Mouse (Mus musculus): ENCODE measurements at regions not wholly inside any gene's neighbourhood (a gene's known extent, or its start where the extent isn't known, plus 50 kb on each side); places are given as distances from the start of the nearest gene placed in this dataset.

DNA sequence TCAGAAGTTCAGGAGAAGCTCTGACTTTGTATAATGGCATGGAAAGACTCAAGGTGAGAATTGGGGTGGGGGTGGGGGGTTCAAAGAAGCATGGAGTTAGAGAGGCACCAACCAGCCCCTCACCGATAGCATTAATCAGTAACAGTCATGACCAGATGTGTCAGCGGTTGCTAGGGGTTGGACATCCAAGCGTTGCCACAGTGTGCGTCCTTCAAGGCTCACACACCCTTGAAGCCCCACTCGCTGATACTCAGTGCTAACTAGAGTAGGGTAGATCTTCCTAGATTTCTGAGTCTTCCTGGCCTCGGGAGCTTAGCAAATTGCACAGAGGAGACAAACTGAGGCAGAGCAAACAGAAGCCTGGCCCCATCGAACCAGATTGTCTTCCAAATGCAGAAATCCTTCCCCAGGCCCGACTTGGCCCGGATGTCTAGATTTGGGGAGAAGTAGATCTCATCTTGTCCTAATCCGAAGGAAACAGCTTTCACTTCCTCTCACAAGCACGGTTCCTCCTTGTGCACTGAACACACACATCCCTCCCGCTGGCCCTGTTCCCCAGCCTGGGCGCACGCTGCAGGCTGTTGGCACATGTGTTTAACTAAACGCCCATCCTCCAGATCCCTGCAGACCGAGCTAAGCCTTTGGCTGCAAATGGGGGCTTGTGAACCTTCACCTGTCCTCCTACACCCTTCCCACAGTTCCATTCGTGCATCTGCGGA lies 73.1 kb upstream of the Vrk1 start:
- ATAC-seq (ENCODE audit: extremely low read depth, insufficient number of reproducible peaks, low FRiP score, poor library complexity, severe bottlenecking), result no peak
- Histone ChIP-seq H3K4me1 (ENCODE audit: insufficient read depth, low read depth, low read length) (no peaks in the 10 kb centered on the region), H3K36me3 (replicated peaks) (no peaks in the 10 kb centered on the region), H3K9me3 (replicated peaks) (peaks cover 41% of the 10 kb centered on the region), H3K4me3 (ENCODE audit: low read depth, low read length) (no peak overlapping the region), H3K27me3 (ENCODE audit: insufficient read depth, low read length) (no peaks in the 10 kb centered on the region)
- TF ChIP-seq TAL1 (conservative IDR thresholded peaks at IDR 0.05; ENCODE audit: low read depth, low read length), result no peak
- no peak for TF ChIP-seq GATA2 (IDR thresholded peaks at IDR 0.05; ENCODE audit: borderline replicate concordance, low read depth, low read length)
- no peak for TF ChIP-seq POLR2AphosphoS5 (IDR thresholded peaks at IDR 0.05; ENCODE audit: insufficient replicate concordance, low read depth, low read length)
- no peak for TF ChIP-seq CTCF (IDR thresholded peaks at IDR 0.05; ENCODE audit: low read depth, low read length)
- no peak for TF ChIP-seq GATA1 (IDR thresholded peaks at IDR 0.05; ENCODE audit: borderline replicate concordance, low read length)
- no peak for DNase-seq (ENCODE audit: low spot score)

GRCm38 (mm10) chr12:105942136-105943076 lies 67.6 kb upstream of the Vrk1 start:
- Histone ChIP-seq H3K4me1 (ENCODE audit: insufficient read depth, low read depth, low read length) (no peaks in the 10 kb centered on the region), H3K4me3 (ENCODE audit: low read depth, low read length) (no peak overlapping the region), H3K27me3 (ENCODE audit: insufficient read depth, low read length) (no peaks in the 10 kb centered on the region), H3K9me3 (replicated peaks) (peaks cover 11% of the 10 kb centered on the region), H3K36me3 (replicated peaks) (no peaks in the 10 kb centered on the region)
- no peak for DNase-seq (ENCODE audit: low spot score)
- TF ChIP-seq POLR2AphosphoS5 (IDR thresholded peaks at IDR 0.05; ENCODE audit: insufficient replicate concordance, low read depth, low read length) (no peak), TAL1 (conservative IDR thresholded peaks at IDR 0.05; ENCODE audit: low read depth, low read length) (no peak), GATA2 (IDR thresholded peaks at IDR 0.05; ENCODE audit: borderline replicate concordance, low read depth, low read length) (no peak), CTCF (IDR thresholded peaks at IDR 0.05; ENCODE audit: low read depth, low read length) (no peak), GATA1 (IDR thresholded peaks at IDR 0.05; ENCODE audit: borderline replicate concordance, low read length) (no peak)
- no peak for ATAC-seq (ENCODE audit: extremely low read depth, insufficient number of reproducible peaks, low FRiP score, poor library complexity, severe bottlenecking)

GRCm38 (mm10) chr12:105943077-105943433 lies 67.0 kb upstream of the Vrk1 start:
- no peaks in the 10 kb centered on the region for H3K27me3 ChIP-seq (ENCODE audit: insufficient read depth, low read length)
- H3K4me3 ChIP-seq (ENCODE audit: low read depth, low read length), result no peak overlapping the region
- no peak for TF ChIP-seq TAL1 (conservative IDR thresholded peaks at IDR 0.05; ENCODE audit: low read depth, low read length)
- no peak for TF ChIP-seq POLR2AphosphoS5 (IDR thresholded peaks at IDR 0.05; ENCODE audit: insufficient replicate concordance, low read depth, low read length)
- TF ChIP-seq GATA2 (IDR thresholded peaks at IDR 0.05; ENCODE audit: borderline replicate concordance, low read depth, low read length), result no peak
- no peak for TF ChIP-seq GATA1 (IDR thresholded peaks at IDR 0.05; ENCODE audit: borderline replicate concordance, low read length)
- no peak for TF ChIP-seq CTCF (IDR thresholded peaks at IDR 0.05; ENCODE audit: low read depth, low read length)
- no peak for ATAC-seq (ENCODE audit: extremely low read depth, insufficient number of reproducible peaks, low FRiP score, poor library complexity, severe bottlenecking)
- H3K4me1 ChIP-seq (ENCODE audit: insufficient read depth, low read depth, low read length), result no peaks in the 10 kb centered on the region
- DNase-seq (ENCODE audit: low spot score), result no peak
- H3K36me3 ChIP-seq (replicated peaks), result no peaks in the 10 kb centered on the region
- peaks cover 8% of the 10 kb centered on the region for H3K9me3 ChIP-seq (replicated peaks)

DNA sequence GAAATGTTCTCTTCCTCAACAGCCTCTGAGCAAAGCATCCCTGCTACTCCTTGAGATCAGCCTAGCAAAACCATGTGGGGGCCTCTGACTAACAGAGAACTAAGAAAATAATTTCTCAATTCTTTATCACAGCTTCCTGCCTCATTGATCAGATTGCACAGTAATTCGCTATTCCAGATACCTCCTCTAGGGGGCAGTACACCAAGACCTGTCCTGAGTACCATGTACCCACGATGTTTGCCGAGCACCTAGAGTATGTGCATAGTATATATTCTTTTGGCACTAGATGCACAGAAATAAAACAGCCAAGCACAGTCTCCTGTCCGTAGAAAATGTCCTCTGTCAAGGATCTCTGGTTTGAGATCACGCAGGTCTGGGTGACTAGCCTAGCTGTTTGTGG lies 62.7 kb upstream of the Vrk1 start:
- DNase-seq (ENCODE audit: low spot score), result no peak
- H3K36me3 ChIP-seq (replicated peaks), result no peaks in the 10 kb centered on the region

GRCm38 (mm10) chr12:105948322-105948721 lies 61.7 kb upstream of the Vrk1 start:
- DNase-seq (ENCODE audit: low spot score) (no peak), ATAC-seq (ENCODE audit: extremely low read depth, insufficient number of reproducible peaks, low FRiP score, poor library complexity, severe bottlenecking) (no peak)
- H3K27me3 ChIP-seq (ENCODE audit: insufficient read depth, low read length), result no peaks in the 10 kb centered on the region
- H3K36me3 ChIP-seq (replicated peaks), result no peaks in the 10 kb centered on the region
- no peak overlapping the region for H3K4me3 ChIP-seq (ENCODE audit: low read depth, low read length)
- H3K9me3 ChIP-seq (replicated peaks), result peaks cover 7% of the 10 kb centered on the region
- TF ChIP-seq CTCF (IDR thresholded peaks at IDR 0.05; ENCODE audit: low read depth, low read length) (no peak), GATA1 (IDR thresholded peaks at IDR 0.05; ENCODE audit: borderline replicate concordance, low read length) (no peak), POLR2AphosphoS5 (IDR thresholded peaks at IDR 0.05; ENCODE audit: insufficient replicate concordance, low read depth, low read length) (no peak), TAL1 (conservative IDR thresholded peaks at IDR 0.05; ENCODE audit: low read depth, low read length) (no peak), GATA2 (IDR thresholded peaks at IDR 0.05; ENCODE audit: borderline replicate concordance, low read depth, low read length) (no peak)
- H3K4me1 ChIP-seq (ENCODE audit: insufficient read depth, low read depth, low read length), result no peaks in the 10 kb centered on the region

More for the DNA sequence above, 62.7 kb upstream of the Vrk1 start:
- Histone ChIP-seq H3K27me3 (ENCODE audit: insufficient read depth, low read length) (no peaks in the 10 kb centered on the region), H3K4me1 (ENCODE audit: insufficient read depth, low read depth, low read length) (no peaks in the 10 kb centered on the region), H3K9me3 (replicated peaks) (peaks cover 7% of the 10 kb centered on the region), H3K4me3 (ENCODE audit: low read depth, low read length) (no peak overlapping the region)
- ATAC-seq (ENCODE audit: extremely low read depth, insufficient number of reproducible peaks, low FRiP score, poor library complexity, severe bottlenecking), result no peak
- TF ChIP-seq GATA2 (IDR thresholded peaks at IDR 0.05; ENCODE audit: borderline replicate concordance, low read depth, low read length) (no peak), CTCF (IDR thresholded peaks at IDR 0.05; ENCODE audit: low read depth, low read length) (peak; percentile 19; the same call in 1 of the 2 replicates)

GRCm38 (mm10) chr12:105955764-105956290 lies 54.2 kb upstream of the Vrk1 start:
- ATAC-seq (ENCODE audit: extremely low read depth, insufficient number of reproducible peaks, low FRiP score, poor library complexity, severe bottlenecking) (no peak), DNase-seq (ENCODE audit: low spot score) (no peak)
- no peak for TF ChIP-seq GATA2 (IDR thresholded peaks at IDR 0.05; ENCODE audit: borderline replicate concordance, low read depth, low read length)
- Histone ChIP-seq H3K4me1 (ENCODE audit: insufficient read depth, low read depth, low read length) (no peaks in the 10 kb centered on the region), H3K36me3 (replicated peaks) (no peaks in the 10 kb centered on the region), H3K4me3 (ENCODE audit: low read depth, low read length) (no peak overlapping the region), H3K27me3 (ENCODE audit: insufficient read depth, low read length) (peaks cover 6% of the 10 kb centered on the region), H3K9me3 (replicated peaks) (peaks cover 3% of the 10 kb centered on the region; the same call in 1 of the 2 replicates)

Measured in G1E (cell line).